Mouse (Mus musculus) E14TG2a.4 (cell line): Measurements from ENCODE around the gene Mprip.

Source experiments
- CTCF ChIP-seq: conservative IDR thresholded peaks from 2 replicates; pipeline ENCODE4 v1.5.1; 2014; ENCODE audit warnings: low read length
- NANOG ChIP-seq: IDR thresholded peaks from 2 replicates; pipeline ENCODE4 v1.6.1; 2014; ENCODE audit warnings: borderline replicate concordance, low read length, mixed read lengths
- POU5F1 ChIP-seq: IDR thresholded peaks from 2 replicates; pipeline ENCODE4 v1.6.1; 2014; ENCODE audit warnings: low read length, borderline replicate concordance

- no peak for TF ChIP-seq NANOG
- no peak for TF ChIP-seq CTCF
- TF ChIP-seq POU5F1 = no peak
Observed at GRCm38 (mm10) chr11:59769307-59769706, 108.2 kb downstream of the Mprip start.
